Mouse (Mus musculus): ENCODE results near the gene Hist1h4j. TPM values are rescaled to one million over a fixed set of nuclear protein-coding genes. Genes with fewer than 3 reads are reported as not detected.
"Not testable (repeated sequence)": the region's sequence is repeated elsewhere in the genome, so short reads cannot be mapped to it uniquely, and the experiment has no call there.

Hist1h4j gene
- polyA plus RNA-seq, 1 experiment from 2014 or later: 0.80 TPM

GRCm38 (mm10) chr13:21715864-21716539 lies 18.9 kb upstream of the Hist1h4j start, which contains the start of the genes Hist1h2bl and Hist1h2ai:
Gene Hist1h2bl, minus strand, starts transcription at chr13:21716143.
Gene Hist1h2ai, plus strand, starts transcription at chr13:21716422.
- WGBS: under 1% methylated on average over 28 of the region's 50 CpGs

DNA sequence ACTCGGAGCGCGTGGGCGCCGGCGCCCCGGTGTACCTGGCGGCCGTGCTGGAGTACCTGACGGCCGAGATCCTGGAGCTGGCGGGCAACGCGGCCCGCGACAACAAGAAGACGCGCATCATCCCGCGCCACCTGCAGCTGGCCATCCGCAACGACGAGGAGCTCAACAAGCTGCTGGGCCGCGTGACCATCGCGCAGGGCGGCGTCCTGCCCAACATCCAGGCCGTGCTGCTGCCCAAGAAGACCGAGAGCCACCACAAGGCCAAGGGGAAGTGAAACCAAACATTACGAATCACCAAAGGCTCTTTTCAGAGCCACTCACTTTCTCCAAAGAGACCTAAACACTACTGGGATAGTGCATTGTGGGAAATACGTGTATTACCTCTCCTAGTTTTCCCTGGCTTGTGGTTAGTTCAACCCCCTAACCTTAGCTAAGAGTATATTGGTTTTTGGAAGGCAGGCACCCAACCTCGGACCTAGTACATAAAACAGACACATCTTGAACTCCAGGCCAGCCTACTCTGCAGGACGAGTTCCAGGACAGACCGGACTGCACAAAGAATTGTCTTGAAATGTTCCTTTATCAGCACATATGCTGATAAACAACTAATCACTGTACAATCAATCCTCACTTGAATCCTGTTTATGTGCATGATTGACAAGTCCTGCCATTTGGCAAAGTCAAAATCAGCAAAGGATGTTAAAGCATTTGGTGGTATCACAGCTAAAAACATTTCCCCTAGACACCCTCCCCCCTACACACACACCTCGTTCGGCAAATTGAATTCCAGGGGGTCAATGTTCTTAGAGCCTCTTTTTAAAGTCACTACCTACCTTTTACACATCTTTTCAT lies 18.1 kb upstream of the Hist1h4j start:
- H3K4me1 ChIP-seq (replicated peaks; ENCODE audit: control insufficient read depth, insufficient read depth, low read length): peaks cover 15% of the 10 kb centered on the region
- peak; percentile 3; the same call in 1 of the 2 replicates for ATAC-seq (replicated peaks; ENCODE audit: low FRiP score)

More at GRCm38 (mm10) chr13:21715864-21716539, 18.9 kb upstream of the Hist1h4j start, which contains the start of the genes Hist1h2bl and Hist1h2ai:
- not testable (repeated sequence) for H3K36me3 ChIP-seq (ENCODE audit: control insufficient read depth, insufficient read depth, low read length); H3K9me3 ChIP-seq (ENCODE audit: control insufficient read depth, low read length); H3K27me3 ChIP-seq (replicated peaks; ENCODE audit: control insufficient read depth, insufficient read depth, low read length)
- ATAC-seq (replicated peaks; ENCODE audit: low FRiP score): peak; percentile 86
- peak within 1 kb of the TSS; percentile 74 for H3K4me2 ChIP-seq
- H3K4me1 ChIP-seq (replicated peaks; ENCODE audit: control insufficient read depth, insufficient read depth, low read length): peaks cover 15% of the 10 kb centered on the region
- peak; percentile 76 for DNase-seq (ENCODE audit: low spot score)
- peak within 1 kb of the TSS; percentile 52 for H3K4me3 ChIP-seq (ENCODE audit: low read depth, low read length)
- peak within 1 kb of the TSS; percentile 97 for H3K27ac ChIP-seq (ENCODE audit: low read depth, low read length)
- peak within 1 kb of the TSS; percentile 73 for H3K9ac ChIP-seq (ENCODE audit: low read depth, low read length)

GRCm38 (mm10) chr13:21717397-21718357 lies 17.2 kb upstream of the Hist1h4j start, which contains the start of gene Hist1h3h:
Gene Hist1h3h, plus strand, starts transcription at chr13:21717659.
- peak; percentile 83 for DNase-seq (ENCODE audit: low spot score)
- 1% methylated on average over 26 of the region's 56 CpGs for WGBS
- Histone ChIP-seq H3K4me1 (replicated peaks; ENCODE audit: control insufficient read depth, insufficient read depth, low read length) (peaks cover 15% of the 10 kb centered on the region), H3K4me2 (peak within 1 kb of the TSS; percentile 83), H3K9ac (ENCODE audit: low read depth, low read length) (peak within 1 kb of the TSS; percentile 73), H3K4me3 (ENCODE audit: low read depth, low read length) (peak within 1 kb of the TSS; percentile 54), H3K27ac (ENCODE audit: low read depth, low read length) (peak within 1 kb of the TSS; percentile 97)
- not testable (repeated sequence) for H3K27me3 ChIP-seq (replicated peaks; ENCODE audit: control insufficient read depth, insufficient read depth, low read length); H3K36me3 ChIP-seq (ENCODE audit: control insufficient read depth, insufficient read depth, low read length); H3K9me3 ChIP-seq (ENCODE audit: control insufficient read depth, low read length)
- peak; percentile 31 for ATAC-seq (replicated peaks; ENCODE audit: low FRiP score)

More for the DNA sequence above, 18.1 kb upstream of the Hist1h4j start:
- not testable (repeated sequence) for H3K36me3 ChIP-seq (ENCODE audit: control insufficient read depth, insufficient read depth, low read length); H3K27me3 ChIP-seq (replicated peaks; ENCODE audit: control insufficient read depth, insufficient read depth, low read length); H3K9me3 ChIP-seq (ENCODE audit: control insufficient read depth, low read length)
- 0% methylated on average over 8 of the region's 38 CpGs for WGBS
- peak overlapping the region; percentile 72 for H3K4me2 ChIP-seq
- H3K4me3 ChIP-seq (ENCODE audit: low read depth, low read length): peak overlapping the region; percentile 52
- DNase-seq (ENCODE audit: low spot score): peak; percentile 59
- H3K27ac ChIP-seq (ENCODE audit: low read depth, low read length): peak overlapping the region; percentile 97
- H3K9ac ChIP-seq (ENCODE audit: low read depth, low read length): peak overlapping the region; percentile 73

DNA sequence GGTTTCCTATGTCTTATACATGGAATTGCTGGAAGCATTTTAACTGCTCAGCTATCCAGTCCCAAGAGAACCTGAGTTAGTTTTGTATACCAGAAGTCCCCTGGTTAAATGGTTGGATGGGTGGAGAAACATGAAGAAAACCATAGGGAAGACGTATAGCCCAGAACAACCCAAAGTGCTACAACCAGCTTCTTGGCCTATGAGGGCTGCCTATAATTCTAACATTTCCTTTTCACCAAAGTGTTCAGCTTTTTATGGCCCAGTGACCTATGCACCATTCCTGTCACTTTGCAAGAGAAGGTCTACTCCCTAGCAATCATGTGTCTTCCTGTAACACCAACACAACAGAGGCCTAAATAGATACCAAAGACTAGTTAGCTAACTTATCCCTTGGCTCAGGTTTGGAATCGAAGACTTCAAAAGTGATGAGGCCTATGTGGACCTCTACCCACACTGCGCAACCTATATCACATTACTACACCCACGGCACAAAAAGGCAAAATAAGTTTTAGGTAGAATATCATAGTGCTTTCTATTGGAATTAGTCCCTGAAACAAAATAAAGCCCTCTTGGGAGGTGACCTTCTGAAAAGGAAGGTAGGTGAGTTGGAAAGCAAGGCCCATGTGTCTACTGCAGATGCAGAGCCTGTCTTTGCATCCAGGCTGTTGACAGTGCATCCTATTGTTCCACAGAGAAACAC lies 16.3 kb upstream of the Hist1h4j start:
- no peaks in the 10 kb centered on the region for H3K27me3 ChIP-seq (replicated peaks; ENCODE audit: control insufficient read depth, insufficient read depth, low read length)
- H3K4me2 ChIP-seq: peak overlapping the region; percentile 83
- no peak for ATAC-seq (replicated peaks; ENCODE audit: low FRiP score)
- peak; percentile 60 for DNase-seq (ENCODE audit: low spot score)
- no peaks in the 10 kb centered on the region for H3K36me3 ChIP-seq (ENCODE audit: control insufficient read depth, insufficient read depth, low read length)
- WGBS: 54% methylated on average over 4 of the region's 4 CpGs
- peak overlapping the region; percentile 71 for H3K9ac ChIP-seq (ENCODE audit: low read depth, low read length)
- no peaks in the 10 kb centered on the region for H3K9me3 ChIP-seq (ENCODE audit: control insufficient read depth, low read length)
- H3K27ac ChIP-seq (ENCODE audit: low read depth, low read length): peak overlapping the region; percentile 92
- peaks cover 15% of the 10 kb centered on the region for H3K4me1 ChIP-seq (replicated peaks; ENCODE audit: control insufficient read depth, insufficient read depth, low read length)
- H3K4me3 ChIP-seq (ENCODE audit: low read depth, low read length): peak overlapping the region; percentile 54

DNA sequence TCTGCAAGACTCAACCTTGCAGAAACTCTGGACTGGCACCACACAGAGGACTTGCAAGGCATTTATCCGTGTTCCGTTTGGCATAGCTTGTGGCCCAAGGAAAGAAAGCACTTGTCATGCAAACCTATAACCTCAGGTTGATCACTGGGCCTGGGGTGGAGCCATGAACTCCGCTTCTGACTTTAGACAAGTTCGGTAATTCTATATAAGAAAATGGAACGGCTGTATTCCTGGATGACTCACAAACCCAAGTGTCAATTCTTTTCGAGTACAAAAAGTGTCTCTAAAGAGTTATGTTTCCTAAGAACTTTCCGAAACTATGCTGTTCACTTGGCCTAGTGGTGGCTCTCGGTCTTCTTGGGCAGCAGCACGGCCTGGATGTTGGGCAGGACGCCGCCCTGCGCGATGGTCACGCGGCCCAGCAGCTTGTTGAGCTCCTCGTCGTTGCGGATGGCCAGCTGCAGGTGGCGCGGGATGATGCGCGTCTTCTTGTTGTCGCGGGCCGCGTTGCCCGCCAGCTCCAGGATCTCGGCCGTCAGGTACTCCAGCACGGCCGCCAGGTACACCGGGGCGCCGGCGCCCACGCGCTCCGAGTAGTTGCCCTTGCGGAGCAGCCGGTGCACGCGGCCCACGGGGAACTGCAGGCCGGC lies 13.6 kb upstream of the Hist1h4j start:
- peak overlapping the region; percentile 45 for H3K4me3 ChIP-seq (ENCODE audit: low read depth, low read length)
- peak; percentile 59 for DNase-seq (ENCODE audit: low spot score)
- H3K27me3 ChIP-seq (replicated peaks; ENCODE audit: control insufficient read depth, insufficient read depth, low read length); H3K36me3 ChIP-seq (ENCODE audit: control insufficient read depth, insufficient read depth, low read length); H3K9me3 ChIP-seq (ENCODE audit: control insufficient read depth, low read length): not testable (repeated sequence)
- H3K27ac ChIP-seq (ENCODE audit: low read depth, low read length): peak overlapping the region; percentile 96
- peak overlapping the region; percentile 84 for H3K4me2 ChIP-seq
- 4% methylated on average over 16 of the region's 44 CpGs for WGBS
- peak overlapping the region; percentile 79 for H3K9ac ChIP-seq (ENCODE audit: low read depth, low read length)
- 0 out of 2 replicates have a peak, but pooled peaks have one; percentile 0 for ATAC-seq (replicated peaks; ENCODE audit: low FRiP score)
- H3K4me1 ChIP-seq (replicated peaks; ENCODE audit: control insufficient read depth, insufficient read depth, low read length): peaks cover 13% of the 10 kb centered on the region

DNA sequence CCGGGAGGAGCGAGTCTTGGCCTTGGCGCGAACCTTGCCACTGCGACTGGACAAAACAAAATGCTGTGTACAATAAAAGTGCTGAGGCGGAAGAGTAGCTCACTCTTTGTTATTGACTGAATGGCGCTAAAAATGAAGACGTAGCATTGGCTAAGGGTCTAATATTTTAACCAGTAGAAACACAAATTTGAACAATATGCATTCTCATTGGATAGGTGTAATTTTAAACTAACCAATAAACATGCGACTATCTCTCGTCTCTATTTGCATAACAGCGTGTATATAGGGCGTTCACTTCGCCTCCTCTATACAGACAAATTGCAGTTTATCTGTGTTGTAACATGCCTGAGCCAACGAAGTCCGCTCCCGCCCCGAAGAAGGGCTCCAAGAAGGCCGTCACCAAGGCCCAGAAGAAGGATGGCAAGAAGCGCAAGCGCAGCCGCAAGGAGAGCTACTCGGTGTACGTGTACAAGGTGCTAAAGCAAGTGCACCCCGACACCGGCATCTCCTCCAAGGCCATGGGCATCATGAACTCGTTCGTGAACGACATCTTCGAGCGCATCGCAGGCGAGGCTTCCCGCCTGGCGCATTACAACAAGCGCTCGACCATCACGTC lies 13.0 kb upstream of the Hist1h4j start, which contains the start of gene Hist1h2bm:
Gene Hist1h2bm (plus strand): TSS at position 288 of the 616 bp plus-strand sequence.
- Histone ChIP-seq H3K27ac (ENCODE audit: low read depth, low read length) (peak within 1 kb of the TSS; percentile 96), H3K9ac (ENCODE audit: low read depth, low read length) (peak within 1 kb of the TSS; percentile 79), H3K4me2 (peak within 1 kb of the TSS; percentile 84), H3K4me1 (replicated peaks; ENCODE audit: control insufficient read depth, insufficient read depth, low read length) (peaks cover 13% of the 10 kb centered on the region), H3K4me3 (ENCODE audit: low read depth, low read length) (peak within 1 kb of the TSS; percentile 45)
- H3K9me3 ChIP-seq (ENCODE audit: control insufficient read depth, low read length); H3K27me3 ChIP-seq (replicated peaks; ENCODE audit: control insufficient read depth, insufficient read depth, low read length); H3K36me3 ChIP-seq (ENCODE audit: control insufficient read depth, insufficient read depth, low read length): not testable (repeated sequence)
- WGBS: under 1% methylated on average over 32 of the region's 37 CpGs
- peak; percentile 91 for ATAC-seq (replicated peaks; ENCODE audit: low FRiP score)
- peak; percentile 75 for DNase-seq (ENCODE audit: low spot score)

- 4% methylated on average over 11 of the region's 11 CpGs for WGBS
- DNase-seq (ENCODE audit: low spot score): peak; percentile 37
- Histone ChIP-seq H3K4me2 (peak overlapping the region; percentile 59), H3K4me1 (replicated peaks; ENCODE audit: control insufficient read depth, insufficient read depth, low read length) (peaks cover 13% of the 10 kb centered on the region), H3K4me3 (ENCODE audit: low read depth, low read length) (peak overlapping the region; percentile 28), H3K27ac (ENCODE audit: low read depth, low read length) (peak overlapping the region; percentile 95), H3K27me3 (replicated peaks; ENCODE audit: control insufficient read depth, insufficient read depth, low read length) (no peaks in the 10 kb centered on the region), H3K9ac (ENCODE audit: low read depth, low read length) (peak overlapping the region; percentile 65), H3K9me3 (ENCODE audit: control insufficient read depth, low read length) (no peaks in the 10 kb centered on the region), H3K36me3 (ENCODE audit: control insufficient read depth, insufficient read depth, low read length) (no peaks in the 10 kb centered on the region)
- peak; percentile 15; the same call in 1 of the 2 replicates for ATAC-seq (replicated peaks; ENCODE audit: low FRiP score)
These were observed 12.4 kb upstream of the Hist1h4j start for GRCm38 (mm10) chr13:21722373-21722925.
